Mouse (Mus musculus): ENCODE measurements at regions not wholly inside any gene's neighbourhood (a gene's known extent, or its start where the extent isn't known, plus 50 kb on each side); places are given as distances from the start of the nearest gene placed in this dataset.

DNA sequence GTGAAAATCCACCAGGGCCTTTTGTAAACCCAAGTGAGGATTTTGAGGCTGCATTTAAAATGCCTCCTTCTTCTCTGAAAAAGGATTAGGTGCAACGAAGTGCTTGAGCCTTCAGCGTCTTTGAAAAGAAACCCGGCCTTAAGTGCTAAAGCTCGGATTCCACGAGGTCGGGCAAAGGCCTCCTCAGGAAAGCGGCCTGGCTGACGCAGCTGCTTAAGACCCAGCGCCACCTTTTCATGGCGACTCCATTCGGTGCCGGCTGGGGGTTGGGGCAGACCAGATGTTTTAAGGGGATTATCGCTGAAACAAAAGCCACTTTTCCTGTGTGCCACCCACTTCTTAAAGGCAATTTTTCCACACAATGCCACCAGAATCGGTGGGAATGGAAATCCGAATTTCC, 61.6 kb upstream of the 4932438H23Rik start:
- no peak for TF ChIP-seq POLR2A (IDR thresholded peaks at IDR 0.05; ENCODE audit: low read depth, low read length)
- TF ChIP-seq CTCF (IDR thresholded peaks at IDR 0.05; ENCODE audit: extremely low read depth, insufficient read depth, insufficient read length, insufficient replicate concordance) = no peak

Measured in spleen, adult 2 months (tissue).